ENCODE assay signal across 18 mouse cellular contexts in the genomic region with DNA sequence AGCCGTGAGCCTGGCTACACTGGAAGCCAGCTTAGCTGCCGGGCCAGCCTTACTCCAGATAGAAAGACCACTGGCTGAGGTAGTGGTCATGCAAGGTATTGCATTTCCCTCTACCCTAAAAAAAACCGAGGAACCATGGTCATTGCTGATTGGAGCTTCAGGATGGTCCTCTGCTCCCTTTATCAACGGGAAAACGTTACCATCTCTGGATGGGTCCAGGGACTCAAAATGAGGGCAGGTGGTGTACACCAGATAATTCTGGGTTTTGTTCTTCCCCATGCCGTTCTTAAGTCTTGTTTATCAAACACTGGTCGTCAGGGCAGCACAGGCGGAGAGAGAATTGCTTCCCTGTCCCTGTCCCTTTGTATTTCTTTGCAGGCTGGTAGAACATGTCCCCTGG. TPM values are rescaled to one million over a fixed set of nuclear protein-coding genes. Genes with fewer than 3 reads are reported as not detected.
DNase-seq lines count a peak whose midpoint lies in the region; ATAC-seq lines count a peak whose summit lies in the region.
"Had no signal": no experiment of that assay in that cellular context is flagged by ENCODE, and none has a peak within 500 bp of the region (broad histone marks: within the 10 kb centered on the region; RNA-seq: fewer than 3 reads in every experiment).

No protein-coding gene starts in this region.

- peaks cover 6% of the 10 kb centered on the region for H3K36me3 ChIP-seq in heart, embryonic 16.5 days (ENCODE audit: control insufficient read depth, insufficient read depth)
- peaks cover 20% of the 10 kb centered on the region for H3K36me3 ChIP-seq in liver, embryonic 13.5 days
- peaks cover 37% of the 10 kb centered on the region for H3K36me3 ChIP-seq in kidney, embryonic 15.5 days

- WGBS in heart, embryonic 16.5 days = 63% methylated on average over 8 of the region's 8 CpGs
- WGBS in liver, embryonic 13.5 days (ENCODE audit: insufficient replicate concordance) = 25% methylated on average over 8 of the region's 8 CpGs
- 73% methylated on average over 8 of the region's 8 CpGs for WGBS in kidney, embryonic 15.5 days

- peaks cover 44% of the 10 kb centered on the region for H3K4me1 ChIP-seq in heart, embryonic 16.5 days (ENCODE audit: control insufficient read depth, insufficient read depth, low read length)
- H3K4me1 ChIP-seq in liver, embryonic 13.5 days (replicated peaks) = peaks cover 65% of the 10 kb centered on the region
- H3K4me1 ChIP-seq in kidney, embryonic 15.5 days = peaks cover 28% of the 10 kb centered on the region

- no peak for DNase-seq in heart, adult 8-10 months (ENCODE audit: low spot score)
- DNase-seq in ES-CJ7 (ENCODE audit: low read depth, low spot score) (peak; percentile 32), MEL-GATA-1-ER (ENCODE audit: extremely low read depth, low read depth) (peak; percentile 74)
- DNase-seq in liver, embryonic 13.5 days = peak; percentile 37
- DNase-seq in adrenal gland, postnatal 10 days = no peak
- DNase-seq in frontal cortex, adult 2 months (ENCODE audit: extremely low spot score in 1 of 2, low spot score in 1 of 2) = no peak
- DNase-seq: adrenal gland, postnatal 25 days; cerebellum, postnatal 25 days; kidney, adult 11 months; kidney, postnatal 25 days; lung, postnatal 36 days; retina, postnatal 1 day had no signal

- ATAC-seq in heart, embryonic 16.5 days (replicated peaks; ENCODE audit: extremely low read depth, insufficient read depth, low FRiP score) = no peak
- peak; percentile 45 for ATAC-seq in liver, embryonic 13.5 days (ENCODE audit: low read depth)
- ATAC-seq in kidney, embryonic 15.5 days (replicated peaks; ENCODE audit: low FRiP score) = no peak

- H3K9ac ChIP-seq in heart, embryonic 16.5 days (ENCODE audit: low read length) = no peak overlapping the region
- peak overlapping the region; percentile 11; the same call in 1 of the 2 replicates for H3K9ac ChIP-seq in liver, embryonic 13.5 days
- no peak overlapping the region for H3K9ac ChIP-seq in kidney, embryonic 15.5 days
- H3K9ac ChIP-seq: embryonic facial prominence, embryonic 12.5 days; forebrain, embryonic 12.5 days; hindbrain, embryonic 12.5 days; limb, embryonic 13.5 days had no signal

- H3K9me3 ChIP-seq in heart, embryonic 16.5 days (replicated peaks; ENCODE audit: control insufficient read depth, low read length) = no peaks in the 10 kb centered on the region
- no peaks in the 10 kb centered on the region for H3K9me3 ChIP-seq in liver, embryonic 13.5 days (replicated peaks)
- no peaks in the 10 kb centered on the region for H3K9me3 ChIP-seq in kidney, embryonic 15.5 days (replicated peaks)
- H3K9me3 ChIP-seq: embryonic facial prominence, embryonic 12.5 days; forebrain, embryonic 12.5 days; hindbrain, embryonic 12.5 days; limb, embryonic 13.5 days had no signal

- H3K4me2 ChIP-seq in heart, embryonic 16.5 days (ENCODE audit: low read depth, low read length) = no peak overlapping the region
- H3K4me2 ChIP-seq in liver, embryonic 13.5 days = peak overlapping the region; percentile 9
- no peak overlapping the region for H3K4me2 ChIP-seq in kidney, embryonic 15.5 days
- H3K4me2 ChIP-seq: embryonic facial prominence, embryonic 12.5 days; forebrain, embryonic 12.5 days; hindbrain, embryonic 12.5 days; limb, embryonic 13.5 days had no signal

- H3K27me3 ChIP-seq in heart, embryonic 16.5 days (ENCODE audit: control insufficient read depth, insufficient read depth, low read length) = no peaks in the 10 kb centered on the region
- H3K27me3 ChIP-seq in liver, embryonic 13.5 days = no peaks in the 10 kb centered on the region
- no peaks in the 10 kb centered on the region for H3K27me3 ChIP-seq in kidney, embryonic 15.5 days
- H3K27me3 ChIP-seq: embryonic facial prominence, embryonic 12.5 days; forebrain, embryonic 12.5 days; hindbrain, embryonic 12.5 days; limb, embryonic 13.5 days had no signal

- peak overlapping the region; percentile 89 for H3K27ac ChIP-seq in heart, embryonic 16.5 days (ENCODE audit: low read length)
- H3K27ac ChIP-seq in liver, embryonic 13.5 days = peak overlapping the region; percentile 95
- no peak overlapping the region for H3K27ac ChIP-seq in kidney, embryonic 15.5 days
- H3K27ac ChIP-seq: embryonic facial prominence, embryonic 12.5 days; forebrain, embryonic 12.5 days; hindbrain, embryonic 12.5 days; limb, embryonic 13.5 days had no signal

- H3K4me3 ChIP-seq in heart, embryonic 16.5 days (ENCODE audit: low read length) = no peak overlapping the region
- no peak overlapping the region for H3K4me3 ChIP-seq in liver, embryonic 13.5 days (replicated peaks)
- no peak overlapping the region for H3K4me3 ChIP-seq in kidney, embryonic 15.5 days (replicated peaks)
- H3K4me3 ChIP-seq: embryonic facial prominence, embryonic 12.5 days; forebrain, embryonic 12.5 days; hindbrain, embryonic 12.5 days; limb, embryonic 13.5 days had no signal

RNA-seq across cellular contexts. Expression of gene Igf1r, which starts 57.0 kb away (rescaled TPM):
- polyA plus RNA-seq in heart, embryonic 16.5 days (2015; fragmentation: Nextera tagmentation; extraction: Ambion mirVana) = 16.4 and 18.4 TPM in 2 replicates
- total RNA-seq in heart, adult 8-10 months (2022) = 10 to 100 TPM; 10.3 to 17.3 (median 14.4) TPM
- polyA plus RNA-seq in liver, embryonic 13.5 days (2015; fragmentation: Nextera tagmentation; extraction: Ambion mirVana) = 4.1 and 4.3 TPM in 2 replicates
- 25.9 and 26.9 TPM in 2 replicates for polyA plus RNA-seq in kidney, embryonic 15.5 days (2015; fragmentation: Nextera tagmentation; extraction: Ambion mirVana)
- 10 to 100 TPM; 49.2 to 53.4 TPM for total RNA-seq in adrenal gland, postnatal 10 days (2021)
- 23.0 and 24.4 TPM in 2 replicates for polyA plus RNA-seq in frontal cortex, adult 2 months (2012; rRNA removed)

Comparison
In these comparisons a context has a peak if more than half of its experiments do, and no peak if none do; other contexts are left out.
1. DNase-seq: peak in ES-CJ7 (single experiment), MEL-GATA-1-ER (single experiment) and liver, embryonic 13.5 days (single experiment); none in heart, adult 8-10 months (single experiment), adrenal gland, postnatal 10 days (single experiment) and frontal cortex, adult 2 months (0 of 2).